Mouse (Mus musculus) kidney, postnatal 0 days (tissue): ENCODE measurements around the gene Psmd3. TPM values are rescaled to one million over a fixed set of nuclear protein-coding genes. Genes with fewer than 3 reads are reported as not detected.
A peak's percentile ranks its signal among the peaks of the same experiment; 100 is the strongest.
"Not testable (repeated sequence)": the region's sequence is repeated elsewhere in the genome, so short reads cannot be mapped to it uniquely, and the experiment has no call there.

Experiments
- ATAC-seq: fragments of 200-750 bp; cut with Nextera tagmentation; replicated peaks from 2 replicates; pipeline ENCODE4 v1.8.0; 2017; ENCODE audit warnings: low read depth, moderate number of reproducible peaks, moderate TSS enrichment, moderate library complexity; ENCODE audit not compliant: low FRiP score
- DNase-seq: peaks from one replicate; pipeline ENCODE4 v3.0.0-alpha.2; 2016; ENCODE audit warnings: low spot score
- H3K27ac ChIP-seq: fragments of 300-500 bp; sonication (generic); 2 replicates; pipeline ENCODE4 v1.5.1; 2014; ENCODE audit warnings: mild to moderate bottlenecking
- H3K27me3 ChIP-seq: fragments of 300-500 bp; sonication (generic); 2 replicates; pipeline ENCODE4 v1.6.1; 2014; ENCODE audit warnings: low read length, mixed read lengths; ENCODE audit not compliant: insufficient read depth
- H3K36me3 ChIP-seq: fragments of 300-500 bp; sonication (generic); 2 replicates; pipeline ENCODE4 v1.6.1; 2014; ENCODE audit warnings: low read length, mixed read lengths; ENCODE audit not compliant: insufficient read depth
- H3K4me1 ChIP-seq: fragments of 300-500 bp; sonication (generic); replicated peaks from 2 replicates; pipeline ENCODE4 v1.6.1; 2014; ENCODE audit warnings: antibody characterized with exemption, low read length, mixed read lengths; ENCODE audit not compliant: insufficient read depth
- H3K4me2 ChIP-seq: fragments of 300-500 bp; sonication (generic); 2 replicates; pipeline ENCODE4 v1.6.1; 2014; ENCODE audit warnings: mild to moderate bottlenecking, low read length, moderate library complexity, mixed read lengths
- H3K4me3 ChIP-seq: fragments of 300-500 bp; sonication (generic); replicated peaks from 2 replicates; pipeline ENCODE4 v1.5.1; 2014; ENCODE audit warnings: low read depth, low read length
- H3K9ac ChIP-seq: fragments of 300-500 bp; sonication (generic); 2 replicates; pipeline ENCODE4 v1.6.1; 2014; ENCODE audit warnings: low read depth, low read length
- H3K9me3 ChIP-seq: fragments of 300-500 bp; sonication (generic); replicated peaks from 2 replicates; pipeline ENCODE4 v1.6.1; 2016; ENCODE audit warnings: low read length, inconsistent platforms, mixed read lengths
- CTCF ChIP-seq: IDR thresholded peaks from 2 replicates; pipeline ENCODE4 v1.5.1; 2016; ENCODE audit warnings: antibody characterized with exemption, low read depth, mild to moderate bottlenecking, moderate library complexity
- WGBS: fragments of 180-500 bp; shearing (Covaris S2); extraction: QIAGEN DNeasy Blood & Tissue Kit; methylation state at CpG from one replicate; pipeline ENCODE4 v1.1.7; 2014; 5-methylcytosine and 5-hydroxymethylcytosine counted together
- polyA plus RNA-seq: library from polyadenylated mRNA; unstranded; fragments of >200 nt; fragmentation: Nextera tagmentation; extraction: Ambion mirVana; gene quantifications from 2 replicates; pipeline ENCODE4 v1.2.1, GENCODE M21; 2015

Gene Psmd3
- polyA plus RNA-seq: 234 and 259 TPM in 2 replicates

DNA sequence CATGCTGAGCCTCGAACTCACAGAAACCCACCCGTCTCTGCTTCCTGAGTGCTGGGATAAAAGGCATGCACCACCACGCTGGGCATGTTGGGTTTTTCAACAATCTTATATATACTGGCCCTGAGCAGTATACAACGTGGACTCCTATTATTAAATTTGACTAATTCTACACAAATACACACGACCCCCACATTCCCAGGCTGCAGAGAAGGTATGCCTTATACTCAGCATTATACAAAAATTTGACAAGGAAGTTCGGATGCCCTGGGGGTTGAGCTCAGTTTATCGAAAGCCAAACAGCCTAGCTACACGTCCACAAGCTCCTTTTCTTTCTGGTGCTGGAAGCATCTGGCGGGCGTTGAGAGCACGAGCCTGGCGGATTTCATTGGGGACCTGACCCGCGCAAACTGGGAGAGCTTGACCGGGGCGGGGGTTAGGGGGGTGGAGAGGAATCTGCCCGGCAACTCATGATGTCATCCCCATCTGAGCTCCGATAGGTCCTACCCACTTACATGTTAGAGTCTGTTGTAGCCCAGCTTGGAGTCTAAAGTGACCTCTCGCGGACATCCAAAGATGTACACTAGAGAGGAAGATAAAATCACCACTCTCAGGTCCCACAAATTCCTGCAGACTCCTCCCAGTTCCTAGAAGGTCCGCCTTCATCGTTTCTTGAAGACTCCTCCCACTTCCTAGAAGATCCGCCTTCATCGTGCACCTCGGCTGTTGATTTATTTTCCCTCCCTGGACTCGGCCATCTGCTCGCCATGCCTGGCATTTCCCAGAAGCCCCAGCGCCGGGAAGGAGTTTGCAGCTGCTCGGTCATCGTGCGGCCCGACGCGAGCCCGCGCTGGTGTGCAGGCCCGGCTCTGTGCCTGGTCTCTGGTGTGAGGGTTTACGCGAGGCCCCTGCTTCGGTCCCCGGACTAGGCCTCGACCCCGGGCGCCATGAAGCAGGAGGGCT, at the start of gene Psmd3:
Gene Psmd3, plus strand, starts transcription at position 769 of the 960 bp plus-strand sequence.
- TF ChIP-seq CTCF: peak; percentile 70
- Histone ChIP-seq H3K4me2 (peak within 1 kb of the TSS; percentile 62), H3K27ac (peak within 1 kb of the TSS; percentile 93), H3K9me3 (no peaks in the 10 kb centered on the region), H3K9ac (peak within 1 kb of the TSS; percentile 99), H3K4me1 (0 out of 2 replicates have a peak, but pooled peaks cover 3% of the 10 kb centered on the region), H3K36me3 (peaks cover 19% of the 10 kb centered on the region; the same call in 1 of the 2 replicates), H3K27me3 (no peaks in the 10 kb centered on the region), H3K4me3 (peak within 1 kb of the TSS; percentile 99)
- WGBS: 4% methylated on average over 45 of the region's 45 CpGs
- peak; percentile 100 for DNase-seq
- ATAC-seq: peak; percentile 92

- not testable (repeated sequence) for H3K27me3 ChIP-seq, H3K36me3 ChIP-seq, H3K4me1 ChIP-seq, H3K4me3 ChIP-seq, H3K27ac ChIP-seq, H3K4me2 ChIP-seq, H3K9ac ChIP-seq, ATAC-seq, H3K9me3 ChIP-seq
- peak; percentile 66 for TF ChIP-seq CTCF
- 41% methylated on average over 10 of the region's 10 CpGs for WGBS
- peak; percentile 39 for DNase-seq
Observed at GRCm38 (mm10) chr11:98635312-98635970, 46.9 kb upstream of the Psmd3 start.

DNA sequence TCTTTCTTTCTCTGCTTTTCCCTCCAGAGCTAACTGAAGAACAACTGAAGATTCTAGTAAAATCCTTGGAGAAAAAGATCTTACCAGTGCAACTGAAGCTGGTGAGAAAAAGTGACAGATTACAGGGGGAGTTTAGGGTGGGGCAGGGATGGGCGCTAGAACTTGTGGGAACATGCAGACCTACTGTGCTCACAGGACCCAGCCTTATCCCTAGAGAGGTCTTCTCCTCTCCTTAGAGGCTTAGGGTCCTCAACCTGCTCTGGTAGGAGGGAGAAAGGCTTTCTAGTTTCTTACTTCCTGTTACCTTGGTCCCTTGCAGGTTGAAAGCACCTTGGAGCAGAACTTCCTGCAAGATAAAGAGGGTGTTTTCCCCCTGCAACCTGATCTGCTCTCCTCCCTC, 44.9 kb upstream of the Psmd3 start:
- no peaks in the 10 kb centered on the region for H3K9me3 ChIP-seq
- 90% methylated on average over 1 of the region's 1 CpGs for WGBS
- H3K9ac ChIP-seq: no peak overlapping the region
- H3K4me2 ChIP-seq: no peak overlapping the region
- H3K36me3 ChIP-seq: no peaks in the 10 kb centered on the region
- DNase-seq: no peak
- H3K4me3 ChIP-seq: no peak overlapping the region
- H3K27me3 ChIP-seq: no peaks in the 10 kb centered on the region
- no peaks in the 10 kb centered on the region for H3K4me1 ChIP-seq
- no peak overlapping the region for H3K27ac ChIP-seq
- no peak for ATAC-seq
- no peak for TF ChIP-seq CTCF

- 66% methylated on average over 5 of the region's 5 CpGs for WGBS
- no peak overlapping the region for H3K27ac ChIP-seq
Observed at GRCm38 (mm10) chr11:98640091-98640490, 42.3 kb upstream of the Psmd3 start.

GRCm38 (mm10) chr11:98644757-98645156, 37.6 kb upstream of the Psmd3 start:
- TF ChIP-seq CTCF: no peak
- no peak overlapping the region for H3K4me3 ChIP-seq
- WGBS: 74% methylated on average over 3 of the region's 3 CpGs
- no peak overlapping the region for H3K4me2 ChIP-seq
- no peak for ATAC-seq
- no peaks in the 10 kb centered on the region for H3K27me3 ChIP-seq
- H3K9me3 ChIP-seq: no peaks in the 10 kb centered on the region
- no peaks in the 10 kb centered on the region for H3K4me1 ChIP-seq
- H3K9ac ChIP-seq: no peak overlapping the region
- H3K36me3 ChIP-seq: no peaks in the 10 kb centered on the region
- H3K27ac ChIP-seq: no peak overlapping the region
- DNase-seq: no peak

More at GRCm38 (mm10) chr11:98640091-98640490, 42.3 kb upstream of the Psmd3 start:
- Histone ChIP-seq H3K9me3 (no peaks in the 10 kb centered on the region), H3K36me3 (no peaks in the 10 kb centered on the region), H3K4me2 (no peak overlapping the region), H3K9ac (no peak overlapping the region), H3K4me1 (no peaks in the 10 kb centered on the region), H3K27me3 (no peaks in the 10 kb centered on the region), H3K4me3 (no peak overlapping the region)
- ATAC-seq (no peak), DNase-seq (no peak)
- TF ChIP-seq CTCF: no peak

DNA sequence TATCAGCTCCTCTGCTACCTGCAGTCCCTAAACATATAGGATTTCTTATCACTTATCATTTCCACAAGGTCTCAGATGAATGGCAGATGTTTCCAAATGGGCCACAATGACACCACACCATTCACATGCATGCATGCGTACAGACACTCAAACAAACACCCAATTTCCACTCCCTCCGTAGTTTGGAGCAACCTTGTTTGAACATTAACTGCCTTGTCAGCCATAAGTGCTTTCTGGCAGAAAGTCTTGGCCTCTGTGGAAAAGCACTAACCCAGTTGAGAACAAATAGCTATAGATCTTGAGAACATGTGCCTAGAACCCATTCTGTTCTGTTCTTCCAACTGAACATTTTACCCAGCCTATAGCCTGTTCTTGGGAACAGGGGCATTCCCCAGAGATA, 36.4 kb upstream of the Psmd3 start:
- H3K4me2 ChIP-seq: no peak overlapping the region
- DNase-seq (no peak), ATAC-seq (no peak)
- no peak overlapping the region for H3K9ac ChIP-seq
- H3K27ac ChIP-seq: no peak overlapping the region
- no peaks in the 10 kb centered on the region for H3K4me1 ChIP-seq
- TF ChIP-seq CTCF: no peak
- 56% methylated on average over 2 of the region's 2 CpGs for WGBS
- H3K9me3 ChIP-seq: no peaks in the 10 kb centered on the region
- no peak overlapping the region for H3K4me3 ChIP-seq
- H3K36me3 ChIP-seq: no peaks in the 10 kb centered on the region
- H3K27me3 ChIP-seq: no peaks in the 10 kb centered on the region
